Mouse (Mus musculus): ENCODE results near the gene Ip6k1. TPM values are rescaled to one million over a fixed set of nuclear protein-coding genes. Genes with fewer than 3 reads are reported as not detected.

Ip6k1 gene
- polyA plus RNA-seq, 1 experiment from 2014 or later, result 43.7 TPM

DNA sequence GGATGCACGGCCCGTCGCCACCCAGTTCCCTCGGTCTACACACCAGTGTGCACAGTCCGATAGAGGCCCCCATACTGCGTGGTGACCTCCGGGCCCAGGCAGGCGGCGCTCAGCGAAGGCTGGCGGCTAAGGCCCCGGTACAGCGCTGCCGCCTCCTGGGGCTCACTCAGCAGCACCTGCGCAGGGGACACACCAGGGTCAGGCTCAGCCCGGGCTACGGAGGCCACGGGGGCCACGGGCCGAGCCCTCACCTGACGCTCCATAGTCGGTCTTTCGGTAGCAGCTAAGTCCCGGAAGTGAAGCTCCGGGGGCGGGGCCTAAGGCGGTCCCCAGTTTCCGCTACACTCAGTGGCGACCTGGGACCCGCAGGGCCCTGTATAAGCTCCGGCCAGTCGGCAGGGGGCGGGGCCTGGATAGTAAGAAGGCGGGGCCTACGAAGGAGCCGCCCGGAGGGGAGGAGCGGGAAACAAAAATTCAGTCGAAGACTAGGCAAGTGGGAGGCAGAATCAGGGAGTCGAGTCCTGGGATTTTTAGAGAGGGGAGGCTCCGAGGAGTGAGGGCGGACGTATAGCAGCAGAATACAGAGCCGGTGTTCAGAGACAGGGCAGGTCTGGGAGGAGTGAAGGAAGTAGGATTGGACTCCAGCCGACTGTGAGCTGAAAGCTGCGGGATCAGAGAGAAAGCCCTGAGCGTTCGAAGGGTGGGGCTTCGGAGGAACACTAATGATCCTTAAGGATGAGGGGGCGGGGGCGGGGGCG, 92.1 kb downstream of the Ip6k1 start, which contains the start of gene Apeh:
Apeh (minus strand) TSS at position 423 of the 758 bp plus-strand sequence.
- H3K4me1 ChIP-seq, result peaks cover 78% of the 10 kb centered on the region
- peak within 1 kb of the TSS; percentile 93 for H3K4me3 ChIP-seq
- peak within 1 kb of the TSS; percentile 92 for H3K4me2 ChIP-seq
- no peaks in the 10 kb centered on the region for H3K9me3 ChIP-seq (replicated peaks)
- ATAC-seq, result peak; percentile 84
- peak within 1 kb of the TSS; percentile 100 for H3K27ac ChIP-seq
- under 1% methylated on average over 52 of the region's 52 CpGs for WGBS (ENCODE audit: insufficient replicate concordance)
- H3K27me3 ChIP-seq (replicated peaks), result no peaks in the 10 kb centered on the region
- H3K9ac ChIP-seq, result peak within 1 kb of the TSS; percentile 94
- peaks cover 55% of the 10 kb centered on the region for H3K36me3 ChIP-seq

DNA sequence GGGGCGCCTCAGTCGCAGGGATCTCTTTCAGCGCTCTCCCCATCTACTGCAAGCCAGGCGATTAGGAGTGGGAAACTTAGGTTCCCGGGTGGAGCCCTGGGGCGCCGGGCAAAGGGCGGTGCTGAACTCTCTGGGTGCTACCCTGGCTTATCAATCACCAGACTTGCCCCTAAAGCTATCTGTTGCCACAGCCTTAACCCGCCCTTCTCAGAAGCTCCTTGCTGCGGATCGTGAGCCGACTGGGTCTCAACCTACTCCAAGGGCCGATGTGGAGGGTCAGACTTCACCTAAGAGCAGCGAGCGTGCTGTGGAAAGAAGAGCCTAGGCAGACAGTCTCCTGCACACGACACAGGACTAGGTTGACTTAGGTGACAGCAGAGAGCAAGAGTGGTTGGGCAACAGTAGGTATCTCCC, 92.7 kb downstream of the Ip6k1 start:
- Histone ChIP-seq H3K9ac (peak overlapping the region; percentile 94), H3K4me3 (peak overlapping the region; percentile 93), H3K9me3 (replicated peaks) (no peaks in the 10 kb centered on the region), H3K27me3 (replicated peaks) (no peaks in the 10 kb centered on the region), H3K27ac (peak overlapping the region; percentile 100), H3K4me1 (peaks cover 78% of the 10 kb centered on the region), H3K4me2 (peak overlapping the region; percentile 92), H3K36me3 (peaks cover 54% of the 10 kb centered on the region)
- 0% methylated on average over 16 of the region's 16 CpGs for WGBS (ENCODE audit: insufficient replicate concordance)
- ATAC-seq, result peak; percentile 88

DNA sequence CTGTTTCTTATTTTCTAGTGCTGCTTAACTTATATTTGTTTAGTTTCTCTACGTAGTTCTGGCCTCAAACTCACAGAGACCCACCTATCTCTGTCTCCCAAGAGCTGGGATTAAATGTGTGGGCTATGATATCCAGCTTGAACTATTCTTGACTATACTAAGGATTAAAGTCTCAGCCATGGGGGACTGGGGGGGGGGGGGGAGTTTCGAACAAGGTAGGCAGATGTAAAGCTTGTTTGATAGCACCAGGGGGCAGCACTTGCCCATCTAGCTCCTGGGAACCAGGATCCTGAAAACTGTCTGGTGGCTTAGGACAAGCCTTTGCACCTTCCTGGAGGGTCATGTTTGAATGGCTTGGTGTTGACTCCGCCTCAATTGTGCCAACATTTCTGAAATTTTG, 93.2 kb downstream of the Ip6k1 start:
- Histone ChIP-seq H3K9ac (peak overlapping the region; percentile 94), H3K4me2 (peak overlapping the region; percentile 92), H3K9me3 (replicated peaks) (no peaks in the 10 kb centered on the region), H3K27ac (peak overlapping the region; percentile 100), H3K36me3 (peaks cover 50% of the 10 kb centered on the region), H3K27me3 (replicated peaks) (no peaks in the 10 kb centered on the region), H3K4me3 (peak overlapping the region; percentile 93), H3K4me1 (peaks cover 73% of the 10 kb centered on the region)
- WGBS (ENCODE audit: insufficient replicate concordance), result 2% methylated on average over 3 of the region's 3 CpGs
- 0 out of 2 replicates have a peak, but pooled peaks have one; percentile 5 for ATAC-seq

DNA sequence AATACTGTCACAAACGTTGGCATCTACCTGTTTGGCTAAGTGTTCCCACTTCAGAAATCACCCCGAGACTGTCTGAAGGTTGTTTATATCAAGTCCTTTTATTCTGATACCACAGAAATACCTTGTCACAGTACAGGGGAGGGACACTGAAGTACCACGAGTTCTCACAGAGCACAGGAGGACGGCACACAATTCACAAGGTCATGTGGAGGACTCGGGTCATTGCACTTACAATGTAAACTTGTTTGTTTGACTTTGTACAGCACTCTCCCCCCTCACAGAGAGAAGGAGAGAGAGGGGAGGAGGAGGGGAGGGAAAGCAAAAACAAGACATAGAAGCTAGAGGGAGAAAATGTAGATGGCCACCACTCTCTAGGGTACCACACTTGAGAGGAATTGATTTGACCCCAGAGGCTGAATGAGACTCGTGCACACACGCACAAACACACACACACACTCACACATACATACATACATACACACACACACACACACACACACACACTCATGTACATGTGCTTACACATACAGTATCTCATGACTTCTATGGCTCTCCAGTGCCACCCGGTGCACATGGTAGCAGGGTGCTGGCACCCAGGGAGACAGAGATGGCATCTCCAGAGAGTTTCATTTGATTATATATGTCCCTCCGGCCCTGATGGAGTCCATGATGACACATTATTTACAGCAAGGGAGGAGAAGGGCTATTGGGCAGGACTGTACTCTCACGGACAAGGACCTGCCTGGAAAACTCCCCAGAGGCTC, 93.8 kb downstream of the Ip6k1 start:
- H3K4me2 ChIP-seq, result peak overlapping the region; percentile 92
- H3K4me3 ChIP-seq, result peak overlapping the region; percentile 93
- H3K27me3 ChIP-seq (replicated peaks), result no peaks in the 10 kb centered on the region
- 43% methylated on average over 10 of the region's 10 CpGs for WGBS (ENCODE audit: insufficient replicate concordance)
- H3K27ac ChIP-seq, result peak overlapping the region; percentile 100
- peak overlapping the region; percentile 94 for H3K9ac ChIP-seq
- ATAC-seq, result no peak
- H3K36me3 ChIP-seq, result peaks cover 50% of the 10 kb centered on the region
- no peaks in the 10 kb centered on the region for H3K9me3 ChIP-seq (replicated peaks)
- H3K4me1 ChIP-seq, result peaks cover 70% of the 10 kb centered on the region

Small RNA genes within 50 kb of the gene (microRNA-seq; reads per million reads assigned to microRNA genes)
- gene Mir7088, result not detected

Other genes with a start within 250 kb of the Ip6k1 start
- gene Rbm5, start 231.5 kb upstream of the Ip6k1 start, polyA plus RNA-seq (2016; fragmentation: Nextera tagmentation; extraction: Ambion mirVana), result 84.3 and 88.6 TPM in 2 replicates
- 45.7 and 49.2 TPM in 2 replicates for gene Rbm6, start 129.3 kb upstream of the Ip6k1 start, polyA plus RNA-seq (2016; fragmentation: Nextera tagmentation; extraction: Ambion mirVana)
- gene Mon1a, start 114.3 kb upstream of the Ip6k1 start, polyA plus RNA-seq (2016; fragmentation: Nextera tagmentation; extraction: Ambion mirVana), result 5.7 and 7.4 TPM in 2 replicates
- gene Mst1r, start 95.6 kb upstream of the Ip6k1 start, polyA plus RNA-seq (2016; fragmentation: Nextera tagmentation; extraction: Ambion mirVana), result 0.57 and 0.92 TPM in 2 replicates
- not detected in 2 replicates for gene Actl11, start 74.0 kb upstream of the Ip6k1 start, polyA plus RNA-seq (2016; fragmentation: Nextera tagmentation; extraction: Ambion mirVana)
- gene Camkv, start 66.8 kb upstream of the Ip6k1 start, polyA plus RNA-seq (2016; fragmentation: Nextera tagmentation; extraction: Ambion mirVana), result 0.53 and 0.54 TPM in 2 replicates
- 20.9 and 22.2 TPM in 2 replicates for gene Traip, start 52.4 kb upstream of the Ip6k1 start, polyA plus RNA-seq (2016; fragmentation: Nextera tagmentation; extraction: Ambion mirVana)
- 63.1 and 63.7 TPM in 2 replicates for gene Uba7, start 27.0 kb upstream of the Ip6k1 start, polyA plus RNA-seq (2016; fragmentation: Nextera tagmentation; extraction: Ambion mirVana)
- 1.2 and 1.4 TPM in 2 replicates for gene Gm20661, start 19.4 kb upstream of the Ip6k1 start, polyA plus RNA-seq (2016; fragmentation: Nextera tagmentation; extraction: Ambion mirVana)
- 64.3 and 68.7 TPM in 2 replicates for gene Inka1, start 16.6 kb upstream of the Ip6k1 start, polyA plus RNA-seq (2016; fragmentation: Nextera tagmentation; extraction: Ambion mirVana)
- 2.6 and 3.7 TPM in 2 replicates for gene Cdhr4, start 10.0 kb upstream of the Ip6k1 start, polyA plus RNA-seq (2016; fragmentation: Nextera tagmentation; extraction: Ambion mirVana)
- gene Gm20662, start 6.2 kb upstream of the Ip6k1 start, polyA plus RNA-seq (2016; fragmentation: Nextera tagmentation; extraction: Ambion mirVana), result 0.69 and 0.75 TPM in 2 replicates
- gene Gmppb, start 46.7 kb downstream of the Ip6k1 start, polyA plus RNA-seq (2016; fragmentation: Nextera tagmentation; extraction: Ambion mirVana), result 22.1 and 22.6 TPM in 2 replicates
- gene Amigo3, start 50.7 kb downstream of the Ip6k1 start, polyA plus RNA-seq (2016; fragmentation: Nextera tagmentation; extraction: Ambion mirVana), result 2.2 and 2.5 TPM in 2 replicates
- gene Mst1, start 77.9 kb downstream of the Ip6k1 start, polyA plus RNA-seq (2016; fragmentation: Nextera tagmentation; extraction: Ambion mirVana), result 14.5 and 15.7 TPM in 2 replicates
- gene Rnf123, start 80.8 kb downstream of the Ip6k1 start, polyA plus RNA-seq (2016; fragmentation: Nextera tagmentation; extraction: Ambion mirVana), result 96.6 and 101 TPM in 2 replicates
- gene Apeh, start 92.1 kb downstream of the Ip6k1 start, polyA plus RNA-seq (2016; fragmentation: Nextera tagmentation; extraction: Ambion mirVana), result 199 and 215 TPM in 2 replicates
- gene Bsn, start 187.9 kb downstream of the Ip6k1 start, polyA plus RNA-seq (2016; fragmentation: Nextera tagmentation; extraction: Ambion mirVana), result 2.8 and 3.0 TPM in 2 replicates

All from liver, embryonic 12.5 days (tissue).